ENCODE assay signal across 19 mouse cellular contexts in the genomic region with DNA sequence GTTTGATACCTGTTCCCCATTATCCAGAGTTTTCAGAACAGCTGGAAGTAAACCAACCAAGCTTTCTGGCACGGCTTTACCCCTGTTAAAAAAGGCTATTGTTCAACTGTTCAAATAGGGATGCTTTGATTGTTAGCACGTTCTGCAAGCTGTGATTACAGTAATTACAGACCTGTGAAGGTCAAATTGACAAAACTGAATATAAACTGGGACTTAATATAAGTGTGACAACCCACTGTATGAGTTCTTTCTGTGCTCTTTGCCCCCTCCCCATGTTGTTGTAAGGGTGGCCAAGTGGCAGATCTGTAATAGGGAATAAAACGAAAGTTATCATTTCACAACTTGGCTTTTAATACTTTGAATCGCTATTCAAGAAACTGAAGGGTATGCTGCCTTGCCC.
DNase-seq lines count a peak whose midpoint lies in the region; ATAC-seq and TF ChIP-seq lines count a peak whose summit lies in the region.
"Had no signal": no experiment of that assay in that cellular context is flagged by ENCODE, and none has a peak within 500 bp of the region (broad histone marks: within the 10 kb centered on the region; RNA-seq: fewer than 3 reads in every experiment).

No protein-coding gene starts in this region.

- H3K4me1 ChIP-seq in forebrain, embryonic 14.5 days (ENCODE audit: control insufficient read depth, insufficient read depth, low read length) = no peaks in the 10 kb centered on the region
- no peaks in the 10 kb centered on the region for H3K4me1 ChIP-seq in forebrain, embryonic 12.5 days
- H3K4me1 ChIP-seq in heart, embryonic 11.5 days (ENCODE audit: control insufficient read depth, insufficient read depth, low read length) = no peaks in the 10 kb centered on the region
- 0 out of 2 replicates have a peak, but pooled peaks cover 4% of the 10 kb centered on the region for H3K4me1 ChIP-seq in forebrain, embryonic 16.5 days (replicated peaks; ENCODE audit: control insufficient read depth, insufficient read depth, low read length)
- H3K4me1 ChIP-seq in lung, adult 2 months (ENCODE audit: control insufficient read depth, insufficient read depth, low read length) = peaks cover 11% of the 10 kb centered on the region
- H3K4me1 ChIP-seq: embryonic facial prominence, embryonic 13.5 days; embryonic facial prominence, embryonic 15.5 days had no signal

- peak; percentile 3 for DNase-seq in forebrain, embryonic 14.5 days (ENCODE audit: low spot score)
- DNase-seq in heart, adult 11 months = peak; percentile 50
- no peak for DNase-seq in cerebellum, adult 11 months
- DNase-seq in lung, adult 2 months = no peak
- DNase-seq: adrenal gland, adult 2 months; adrenal gland, postnatal 10 days; adrenal gland, postnatal 25 days; cerebellum, adult 18-20 months; cerebellum, adult 8-10 months; cerebellum, adult 9-11 months; cerebellum, postnatal 14 days; cerebellum, postnatal 36 days; embryo, embryonic 11 days had no signal

- no peak overlapping the region for H3K4me2 ChIP-seq in forebrain, embryonic 14.5 days (ENCODE audit: low read length)
- H3K4me2 ChIP-seq in forebrain, embryonic 12.5 days = no peak overlapping the region
- no peak overlapping the region for H3K4me2 ChIP-seq in heart, embryonic 11.5 days
- H3K4me2 ChIP-seq in forebrain, embryonic 16.5 days (ENCODE audit: low read length) = no peak overlapping the region
- H3K4me2 ChIP-seq: embryonic facial prominence, embryonic 13.5 days; embryonic facial prominence, embryonic 15.5 days had no signal

- H3K9ac ChIP-seq in forebrain, embryonic 14.5 days (ENCODE audit: low read length) = no peak overlapping the region
- H3K9ac ChIP-seq in forebrain, embryonic 12.5 days = no peak overlapping the region
- no peak overlapping the region for H3K9ac ChIP-seq in heart, embryonic 11.5 days (ENCODE audit: low read depth, low read length)
- no peak overlapping the region for H3K9ac ChIP-seq in forebrain, embryonic 16.5 days (replicated peaks; ENCODE audit: low read depth, low read length)
- H3K9ac ChIP-seq: embryonic facial prominence, embryonic 13.5 days; embryonic facial prominence, embryonic 15.5 days had no signal

- no peaks in the 10 kb centered on the region for H3K27me3 ChIP-seq in forebrain, embryonic 14.5 days (replicated peaks; ENCODE audit: control insufficient read depth, insufficient read depth, low read length)
- no peaks in the 10 kb centered on the region for H3K27me3 ChIP-seq in forebrain, embryonic 12.5 days
- no peaks in the 10 kb centered on the region for H3K27me3 ChIP-seq in heart, embryonic 11.5 days (ENCODE audit: control insufficient read depth, insufficient read depth, low read length)
- H3K27me3 ChIP-seq in forebrain, embryonic 16.5 days (replicated peaks; ENCODE audit: control insufficient read depth, insufficient read depth, low read length) = no peaks in the 10 kb centered on the region
- H3K27me3 ChIP-seq: embryonic facial prominence, embryonic 13.5 days; embryonic facial prominence, embryonic 15.5 days had no signal

- no peak overlapping the region for H3K27ac ChIP-seq in forebrain, embryonic 14.5 days (ENCODE audit: low read depth, low read length)
- H3K27ac ChIP-seq in forebrain, embryonic 12.5 days = no peak overlapping the region
- no peak overlapping the region for H3K27ac ChIP-seq in heart, embryonic 11.5 days (ENCODE audit: low read depth, low read length)
- H3K27ac ChIP-seq in forebrain, embryonic 16.5 days (ENCODE audit: low read length) = no peak overlapping the region
- H3K27ac ChIP-seq: embryonic facial prominence, embryonic 13.5 days; embryonic facial prominence, embryonic 15.5 days had no signal

- no peaks in the 10 kb centered on the region for H3K9me3 ChIP-seq in forebrain, embryonic 14.5 days (replicated peaks; ENCODE audit: control insufficient read depth, low read length)
- no peaks in the 10 kb centered on the region for H3K9me3 ChIP-seq in forebrain, embryonic 12.5 days
- no peaks in the 10 kb centered on the region for H3K9me3 ChIP-seq in heart, embryonic 11.5 days (replicated peaks; ENCODE audit: control insufficient read depth, low read length)
- H3K9me3 ChIP-seq in forebrain, embryonic 16.5 days (ENCODE audit: control insufficient read depth, low read length) = no peaks in the 10 kb centered on the region
- H3K9me3 ChIP-seq: embryonic facial prominence, embryonic 13.5 days; embryonic facial prominence, embryonic 15.5 days had no signal

- ATAC-seq in forebrain, embryonic 14.5 days = no peak
- no peak for ATAC-seq in forebrain, embryonic 12.5 days (ENCODE audit: low FRiP score)
- no peak for ATAC-seq in heart, embryonic 11.5 days (replicated peaks; ENCODE audit: insufficient number of reproducible peaks, low FRiP score, low TSS enrichment)
- peak; percentile 75 for ATAC-seq in forebrain, embryonic 16.5 days

- H3K4me3 ChIP-seq in forebrain, embryonic 14.5 days (ENCODE audit: low read depth, low read length) = no peak overlapping the region
- H3K4me3 ChIP-seq in forebrain, embryonic 12.5 days (replicated peaks) = no peak overlapping the region
- no peak overlapping the region for H3K4me3 ChIP-seq in heart, embryonic 11.5 days (ENCODE audit: low read depth, low read length)
- no peak overlapping the region for H3K4me3 ChIP-seq in forebrain, embryonic 16.5 days (replicated peaks; ENCODE audit: low read length)
- H3K4me3 ChIP-seq in lung, adult 2 months (replicated peaks; ENCODE audit: extremely low read depth, low read depth, low read length) = no peak overlapping the region
- H3K4me3 ChIP-seq: embryonic facial prominence, embryonic 13.5 days; embryonic facial prominence, embryonic 15.5 days; erythroblast, embryonic 14.5 days had no signal

- no peak for TF ChIP-seq POLR2A in lung, adult 2 months (IDR thresholded peaks at IDR 0.05; ENCODE audit: borderline replicate concordance, extremely low read depth, low read depth, low read length)

- TF ChIP-seq CTCF in lung, adult 2 months (IDR thresholded peaks at IDR 0.05; ENCODE audit: insufficient read depth, low read length) = no peak

- WGBS in forebrain, embryonic 14.5 days = 46% methylated on average over 4 of the region's 4 CpGs
- WGBS in forebrain, embryonic 12.5 days = 53% methylated on average over 4 of the region's 4 CpGs
- 73% methylated on average over 4 of the region's 4 CpGs for WGBS in heart, embryonic 11.5 days (ENCODE audit: insufficient replicate concordance)
- whole genome bisulfite sequencing in forebrain, embryonic 16.5 days = 36% methylated on average over 4 of the region's 4 CpGs
- 56% methylated on average over 4 of the region's 4 CpGs for WGBS in lung, adult 2 months

- no peaks in the 10 kb centered on the region for H3K36me3 ChIP-seq in forebrain, embryonic 14.5 days (ENCODE audit: control insufficient read depth, insufficient read depth, low read length)
- no peaks in the 10 kb centered on the region for H3K36me3 ChIP-seq in forebrain, embryonic 12.5 days (replicated peaks)
- H3K36me3 ChIP-seq in heart, embryonic 11.5 days (ENCODE audit: control insufficient read depth, insufficient read depth, low read length) = no peaks in the 10 kb centered on the region
- no peaks in the 10 kb centered on the region for H3K36me3 ChIP-seq in forebrain, embryonic 16.5 days (ENCODE audit: control insufficient read depth, insufficient read depth)
- H3K36me3 ChIP-seq: embryonic facial prominence, embryonic 13.5 days; embryonic facial prominence, embryonic 15.5 days had no signal

Comparison
In these comparisons a context has a peak if more than half of its experiments do, and no peak if none do; other contexts are left out.
1. DNase-seq: peak in forebrain, embryonic 14.5 days (single experiment) and heart, adult 11 months (single experiment); none in cerebellum, adult 11 months (single experiment) and lung, adult 2 months (single experiment).